Mouse (Mus musculus) frontal cortex, adult (tissue): ENCODE data around the gene Arl16.

ENCODE experiments used
- ATAC-seq: cut with Nextera tagmentation; 2 replicates; pipeline ENCODE4 v1.9.2; 2017; ENCODE audit warnings: mild to moderate bottlenecking, moderate library complexity, mixed read lengths; ENCODE audit not compliant: low TSS enrichment

Arl16 gene

DNA sequence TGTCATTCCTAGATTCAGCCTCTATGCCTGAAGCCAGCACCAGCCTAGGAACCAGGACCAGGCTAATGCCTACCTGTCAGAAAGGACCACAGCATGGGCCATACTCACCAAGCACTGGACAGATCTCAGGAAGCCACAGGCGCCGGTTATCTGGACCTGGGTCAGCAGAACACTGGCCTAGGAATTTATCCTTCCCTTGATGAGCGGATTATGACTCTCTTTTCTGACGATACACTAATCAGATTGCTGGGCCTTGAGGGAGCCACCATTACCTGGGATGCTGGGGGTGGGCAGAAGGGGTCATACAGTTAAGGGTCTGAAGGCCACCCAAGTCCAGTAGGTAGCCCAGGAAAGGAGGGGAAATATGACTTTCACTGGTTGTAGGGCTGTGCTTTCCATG lies 14.1 kb downstream of the Arl16 start, which contains the start of gene Pde6g:
TSS of gene Pde6g (minus strand) at position 195 of the 400 bp plus-strand sequence.
- no peak for ATAC-seq

DNA sequence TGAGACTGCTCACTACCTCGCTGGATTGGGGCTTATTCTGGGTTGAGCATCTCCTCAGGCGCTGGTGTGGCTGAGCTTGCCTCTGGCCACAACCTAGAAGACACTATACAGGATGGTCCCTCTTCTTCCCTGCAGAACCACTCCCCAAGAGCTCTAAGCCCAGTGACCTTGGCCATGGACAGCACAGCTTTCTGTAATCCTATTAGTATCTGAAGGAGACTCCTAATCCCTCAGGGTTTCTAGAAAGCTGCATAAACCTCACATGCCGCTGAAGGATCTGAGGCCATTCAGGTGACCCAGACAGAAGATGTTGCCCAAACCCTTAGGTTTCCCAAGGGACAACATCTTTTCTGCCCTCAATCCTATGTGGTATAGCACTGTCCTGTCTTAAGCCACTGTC lies 15.2 kb downstream of the Arl16 start:
- ATAC-seq: no peak

DNA sequence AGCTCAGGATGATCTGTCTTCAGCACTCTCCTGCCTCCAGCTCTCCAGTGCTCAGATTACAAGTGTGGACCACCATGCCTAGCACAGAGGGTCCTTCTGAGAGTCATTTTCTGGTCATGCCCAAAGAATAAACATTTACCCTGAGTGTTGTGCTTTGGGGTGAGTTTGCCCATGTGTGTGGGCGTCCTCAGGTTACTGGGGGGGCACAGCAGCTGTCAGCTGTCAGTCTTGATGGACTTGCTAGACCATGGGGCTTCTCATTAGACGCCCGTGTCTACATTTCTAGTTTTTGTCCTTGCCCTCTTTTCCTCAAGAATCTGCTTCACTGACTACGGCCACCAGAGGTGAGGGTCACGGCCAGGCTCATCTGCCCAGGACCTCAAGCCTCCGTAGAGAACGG lies 20.2 kb downstream of the Arl16 start:
- ATAC-seq: no peak

DNA sequence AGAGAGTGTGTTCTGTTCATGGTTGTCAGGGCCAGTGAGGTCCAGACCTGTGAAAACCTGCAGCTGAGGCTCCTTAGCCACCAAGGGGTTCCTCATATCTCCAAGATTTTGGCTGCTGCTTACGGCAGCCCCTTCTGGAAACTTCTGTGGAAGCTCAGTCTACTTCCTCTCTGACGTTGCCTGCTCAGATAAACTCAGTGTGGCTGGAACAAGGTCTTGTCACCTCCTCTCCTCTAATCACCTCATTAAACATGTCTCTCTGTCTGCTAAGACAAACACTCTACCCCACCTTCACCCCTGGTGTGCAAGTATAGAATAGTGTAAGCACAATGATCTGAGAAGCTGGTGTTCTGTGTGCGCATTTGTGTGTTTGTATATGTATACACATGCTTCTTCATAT lies 21.9 kb downstream of the Arl16 start:
- ATAC-seq: no peak

DNA sequence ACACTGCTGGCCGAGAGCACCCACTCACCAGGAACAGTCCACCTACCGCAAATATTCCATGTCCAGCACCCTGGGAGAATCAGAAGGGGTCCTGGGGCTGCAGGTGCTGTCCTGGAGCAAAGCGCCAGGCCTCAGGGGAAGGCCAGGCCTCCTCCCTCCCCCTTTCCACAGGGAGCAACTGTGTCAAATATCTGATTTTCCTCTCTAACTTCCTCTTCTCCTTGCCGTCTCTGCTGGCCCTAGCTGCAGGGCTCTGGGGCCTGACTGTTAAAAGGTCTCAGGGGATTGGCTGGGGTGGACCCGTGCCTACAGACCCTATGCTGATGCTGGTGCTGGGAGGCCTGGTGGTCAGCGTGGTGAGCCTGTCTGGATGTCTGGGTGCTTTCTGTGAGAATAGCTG lies 23.3 kb downstream of the Arl16 start:
- no peak for ATAC-seq

DNA sequence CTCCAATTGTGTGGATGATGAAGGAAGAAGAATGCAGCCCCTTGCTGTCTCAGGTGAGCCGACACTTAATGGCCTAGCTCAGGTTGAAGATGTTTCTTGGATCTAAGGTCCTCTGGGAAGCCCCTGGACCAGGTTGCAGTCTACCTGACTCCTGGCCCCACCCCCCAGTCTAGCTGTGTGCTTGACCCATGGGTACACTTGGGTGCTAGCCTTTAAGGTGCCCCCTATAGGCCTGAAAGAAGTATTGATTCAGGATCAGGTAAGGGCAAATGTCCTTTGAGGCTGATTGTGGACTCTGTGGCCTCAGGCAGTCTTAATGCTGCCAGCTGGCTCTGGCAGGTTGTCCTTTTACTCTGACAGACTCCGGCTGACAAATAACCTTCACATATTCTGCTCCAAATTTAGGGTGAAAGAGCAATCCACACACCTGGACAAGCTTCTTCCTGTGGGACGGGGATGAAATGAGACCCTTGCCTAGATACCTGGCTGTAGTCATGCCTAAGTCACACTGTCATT lies 24.6 kb downstream of the Arl16 start:
- ATAC-seq: no peak

DNA sequence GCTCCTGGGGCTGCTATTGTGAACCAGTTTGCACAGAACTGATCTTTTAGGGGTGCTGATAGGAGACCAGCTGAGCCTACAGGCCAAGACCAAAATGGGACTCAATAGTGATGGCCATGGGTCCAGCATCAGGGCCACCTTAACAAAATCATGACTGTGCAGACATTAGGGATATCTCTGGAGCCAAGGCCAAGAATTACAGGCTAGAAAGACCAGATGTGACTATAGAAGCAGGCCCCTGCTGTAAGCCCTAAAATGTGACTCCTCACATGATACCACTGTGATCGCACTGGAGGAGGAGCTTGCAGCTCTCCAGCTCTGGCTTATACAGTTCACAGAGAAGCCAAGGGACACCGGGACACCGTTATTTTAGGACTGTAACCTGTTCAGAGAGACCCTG lies 25.1 kb downstream of the Arl16 start, which contains the start of gene Tspan10:
TSS of gene Tspan10 (plus strand) at position 301 of the 400 bp plus-strand sequence.
- no peak for ATAC-seq

DNA sequence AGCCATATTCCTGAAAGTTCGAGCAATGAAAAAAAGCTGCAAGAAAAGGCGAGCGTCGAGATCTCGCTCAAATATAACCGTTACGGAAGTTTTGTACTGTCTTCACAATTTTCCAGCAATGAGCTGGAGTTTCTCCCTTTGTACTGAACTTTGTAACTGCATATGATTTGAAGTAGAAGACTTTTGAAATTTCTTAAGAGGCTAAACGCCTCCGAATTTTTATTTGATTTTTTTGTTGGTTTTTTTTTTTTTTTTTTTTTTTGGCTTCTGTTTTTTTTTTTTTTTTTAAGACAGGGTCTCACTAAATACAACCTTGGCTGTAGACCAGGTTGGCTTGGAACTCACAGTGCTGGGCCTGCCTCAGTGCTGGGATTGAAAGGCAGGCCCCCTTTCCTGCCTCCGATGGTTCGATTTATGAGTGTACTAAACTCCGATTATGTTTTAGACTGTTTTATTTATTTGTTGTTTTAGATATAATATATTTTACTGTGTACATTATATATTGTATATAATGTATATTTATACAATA lies 29.5 kb downstream of the Arl16 start:
- no peak for ATAC-seq

DNA sequence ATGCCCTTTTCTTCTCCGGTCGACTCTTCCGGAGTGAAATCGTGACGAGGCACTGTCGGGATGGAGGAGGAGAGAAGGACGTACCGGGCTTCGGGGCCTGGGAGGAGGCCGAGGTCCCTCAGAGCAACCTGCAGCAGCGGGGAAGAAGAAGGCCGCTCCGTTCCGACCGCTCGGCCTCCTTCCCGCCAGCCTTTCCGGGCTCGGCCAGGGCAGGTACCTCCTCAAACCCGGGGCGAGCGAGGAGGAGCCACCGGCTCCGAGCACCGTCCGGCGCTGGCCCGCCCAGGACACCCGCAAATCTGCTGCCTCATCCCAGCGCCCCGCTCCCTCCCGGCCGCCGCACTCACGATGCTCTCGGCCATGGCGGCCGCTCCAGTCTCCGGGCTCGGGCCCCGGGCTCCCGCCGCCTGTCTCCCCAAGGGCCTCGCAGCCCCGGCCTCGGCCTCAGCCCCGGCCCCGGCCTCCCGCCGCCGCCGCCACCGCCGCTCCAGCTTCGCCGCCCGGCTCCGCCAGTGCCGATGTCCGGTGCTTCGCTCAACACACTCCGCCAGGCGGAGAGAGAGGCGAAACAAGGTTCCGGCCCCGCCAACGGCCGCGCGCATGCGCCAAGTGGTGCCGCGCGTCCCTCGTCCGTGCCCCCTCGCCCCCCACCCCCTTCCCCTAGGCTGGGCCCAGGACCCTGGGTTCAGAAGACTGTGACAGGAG lies 30.1 kb downstream of the Arl16 start, which contains the start of gene Nploc4:
TSS of gene Nploc4 (minus strand) at position 557 of the 705 bp plus-strand sequence.
- ATAC-seq: peak; percentile 52; the same call in 1 of the 2 replicates

DNA sequence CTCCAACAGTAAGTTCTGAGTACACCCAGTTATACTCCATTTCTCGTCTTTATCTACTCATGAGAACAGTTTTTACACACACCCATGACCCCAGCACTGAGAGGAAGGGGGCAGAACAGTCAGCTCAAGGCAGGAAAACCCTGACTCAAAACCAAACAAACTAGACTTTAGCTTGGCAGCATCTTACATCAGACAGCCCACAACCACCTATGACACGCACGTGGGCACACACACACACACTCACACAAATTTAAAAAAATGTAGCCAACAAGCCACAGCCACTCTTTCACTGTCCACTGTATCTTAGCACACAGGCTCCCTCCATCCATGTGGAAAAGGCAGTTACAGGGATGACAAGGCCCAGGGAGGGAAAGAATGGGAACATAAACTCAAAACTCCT lies 40.7 kb downstream of the Arl16 start:
- ATAC-seq: no peak

DNA sequence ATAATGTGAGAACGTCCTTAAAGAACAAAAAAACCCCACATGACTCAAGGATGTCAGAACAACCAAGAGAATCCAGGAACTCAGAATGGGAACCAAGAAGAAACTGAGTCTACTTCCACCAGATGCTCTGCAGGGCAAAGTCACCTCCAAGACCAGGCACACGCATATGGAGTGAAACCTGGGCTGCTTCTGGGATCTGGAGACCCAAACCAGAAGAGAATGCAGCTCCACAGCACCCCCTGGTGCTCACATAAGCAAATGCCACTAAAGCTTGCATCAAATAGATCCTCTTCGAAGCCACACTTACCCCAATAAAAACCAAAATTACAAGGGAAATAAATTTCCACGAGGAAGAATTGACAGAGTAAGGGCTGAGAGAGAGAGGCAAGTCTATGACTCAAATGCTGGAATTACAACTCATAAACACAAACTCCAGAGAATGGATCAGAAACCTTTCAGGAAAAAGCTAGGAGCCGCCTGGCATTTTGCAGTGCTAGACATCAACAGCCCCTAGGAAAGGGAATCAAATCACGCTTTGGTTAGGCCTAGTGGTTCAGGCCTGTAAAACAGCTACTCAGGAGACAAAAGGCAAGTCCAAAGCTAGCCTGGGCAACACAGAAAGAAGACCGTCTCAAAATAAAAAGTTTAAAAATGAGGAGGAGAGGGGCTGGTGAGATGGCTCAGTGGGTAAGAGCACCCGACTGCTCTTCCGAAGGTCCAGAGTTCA lies 43.7 kb downstream of the Arl16 start:
- no peak; the same call in 1 of the 2 replicates for ATAC-seq

DNA sequence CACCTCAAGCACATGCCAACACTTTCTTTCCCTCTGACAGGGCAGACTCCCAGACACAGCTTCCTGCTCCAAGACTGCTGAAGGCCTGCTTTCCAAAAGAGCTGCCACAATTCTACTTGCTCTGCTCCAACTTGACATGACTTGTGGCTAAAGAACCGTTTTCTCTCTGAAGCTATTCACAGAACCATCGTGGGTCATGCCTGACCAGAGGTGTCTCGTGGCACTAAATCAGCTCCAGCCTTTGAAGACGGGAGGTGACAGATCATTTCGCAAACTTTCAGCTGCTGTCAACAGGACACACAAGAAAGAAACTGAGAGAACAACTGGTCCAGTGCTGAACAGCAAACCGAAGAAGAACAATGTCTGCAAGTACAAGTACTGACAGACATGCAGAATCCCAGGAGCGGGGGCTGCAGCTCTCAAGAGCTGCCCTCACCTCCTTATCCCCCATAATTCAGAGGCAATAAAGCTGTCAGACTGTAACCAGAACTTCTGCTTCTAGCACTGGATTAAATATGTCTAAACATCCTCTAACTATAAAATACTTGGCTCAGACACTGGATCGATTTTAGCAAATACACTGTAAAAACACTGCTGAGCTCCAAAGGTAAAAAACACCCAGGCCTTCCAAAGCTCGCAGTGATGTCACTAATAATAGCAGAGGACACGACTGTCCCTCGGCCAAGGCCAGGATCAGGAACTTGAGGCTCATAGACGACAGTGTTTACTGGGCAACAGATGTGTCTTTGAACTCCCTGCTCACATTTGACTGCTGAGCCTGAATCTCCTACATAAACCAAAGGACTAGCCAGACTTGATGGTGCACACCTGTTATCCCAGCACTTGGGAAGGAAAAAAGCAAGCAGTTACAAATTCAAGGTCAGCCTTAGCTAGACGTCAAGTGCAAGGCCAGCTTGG lies 44.5 kb downstream of the Arl16 start:
- ATAC-seq: no peak

DNA sequence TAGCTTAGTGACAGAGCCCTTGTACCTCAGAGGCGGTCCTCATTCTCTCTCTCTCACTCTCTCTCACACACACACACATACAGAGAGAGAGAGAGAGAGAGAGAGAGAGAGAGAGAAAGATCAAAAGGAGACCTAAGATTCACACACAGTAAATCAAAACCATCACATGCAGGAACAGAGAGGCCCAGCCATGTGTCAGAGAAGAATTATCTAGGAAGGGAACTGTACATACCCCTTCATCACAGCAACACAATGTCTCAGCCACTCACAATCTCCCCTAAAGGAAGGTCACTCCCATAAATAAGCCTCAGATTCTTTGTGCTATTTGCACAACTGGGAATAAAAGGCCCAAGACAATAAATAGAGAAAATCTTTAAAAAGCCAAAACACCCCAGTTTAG lies 48.8 kb downstream of the Arl16 start:
- no peak for ATAC-seq

DNA sequence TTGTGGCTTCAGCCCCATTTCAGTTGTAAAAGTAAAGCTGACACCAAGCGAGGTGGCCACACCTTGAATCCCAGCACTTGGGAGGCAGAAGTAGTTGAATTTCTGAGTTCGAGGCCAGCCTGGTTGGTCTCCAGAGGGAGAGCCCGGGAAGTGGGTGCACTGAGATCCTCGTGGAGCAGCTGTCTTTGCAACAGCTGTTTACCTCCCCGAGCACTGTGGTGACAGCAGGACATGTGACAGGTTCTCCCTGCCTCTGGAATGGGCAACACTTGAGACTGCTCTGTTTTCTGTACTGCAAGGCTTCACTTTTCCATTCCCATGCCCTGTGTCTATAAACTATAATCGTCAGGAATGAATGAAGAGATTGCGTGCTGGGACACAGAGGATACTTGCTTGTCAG lies 49.6 kb downstream of the Arl16 start:
- no peak for ATAC-seq
